Mouse (Mus musculus): ENCODE measurements around the gene H2-Q2. TPM values are rescaled to one million over a fixed set of nuclear protein-coding genes. Genes with fewer than 3 reads are reported as not detected.
"Not testable (repeated sequence)": the region's sequence is repeated elsewhere in the genome, so short reads cannot be mapped to it uniquely, and the experiment has no call there.

Gene H2-Q2
- polyA plus RNA-seq, 1 experiment from 2014 or later, result 0.35 TPM

DNA sequence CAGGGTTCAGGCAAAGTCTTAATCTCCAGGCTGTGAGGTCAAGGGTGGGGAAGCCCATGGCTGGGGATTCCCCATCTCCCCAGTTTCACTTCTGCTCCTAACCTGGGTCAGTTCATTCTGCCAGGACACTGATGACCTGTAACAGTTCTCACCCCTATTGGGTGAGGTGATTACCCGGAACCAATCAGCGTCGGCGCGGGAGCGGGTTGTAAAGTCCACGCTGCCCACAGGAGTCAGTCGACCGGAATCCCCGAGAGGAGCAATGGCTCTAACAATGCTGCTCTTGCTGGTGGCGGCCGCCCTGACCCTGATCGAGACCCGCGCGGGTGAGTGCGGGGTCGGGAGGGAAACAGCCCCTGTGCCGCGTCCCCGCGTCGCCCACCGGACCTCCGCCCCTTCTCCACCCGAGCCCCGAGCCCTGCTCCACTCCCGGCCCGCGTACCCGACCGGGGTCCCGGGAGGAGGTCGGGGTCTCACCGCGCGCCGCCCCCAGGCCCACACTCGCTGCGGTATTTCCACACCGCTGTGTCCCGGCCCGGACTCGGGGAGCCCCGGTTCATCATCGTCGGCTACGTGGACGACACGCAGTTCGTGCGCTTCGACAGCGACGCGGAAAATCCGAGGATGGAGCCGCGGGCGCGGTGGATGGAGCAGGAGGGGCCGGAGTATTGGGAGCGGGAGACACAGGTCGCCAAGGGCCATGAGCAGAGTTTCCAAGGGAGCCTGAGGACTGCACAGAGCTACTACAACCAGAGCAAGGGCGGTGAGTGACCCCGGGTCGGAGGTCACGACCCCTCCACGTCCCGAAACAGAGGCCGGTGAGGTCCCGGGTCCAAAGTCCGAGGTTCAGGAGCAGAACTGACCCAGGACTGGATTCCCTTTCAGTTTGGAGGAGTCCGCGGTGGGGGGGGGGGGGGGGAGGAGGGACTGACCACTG, 52.1 kb downstream of the H2-Q2 start:
- not testable (repeated sequence) for H3K27ac ChIP-seq; H3K9me3 ChIP-seq; DNase-seq (ENCODE audit: extremely low spot score, low spot score); H3K4me1 ChIP-seq; H3K36me3 ChIP-seq (replicated peaks)
- H3K27me3 ChIP-seq (ENCODE audit: poor library complexity, severe bottlenecking), result peaks cover 31% of the 10 kb centered on the region
- 1% methylated on average over 55 of the region's 75 CpGs for WGBS
- peak overlapping the region; percentile 45 for H3K4me3 ChIP-seq

Other genes with a start within 250 kb of the H2-Q2 start
- not detected in 2 replicates for gene Ly6g5c, start 234.0 kb upstream of the H2-Q2 start, polyA plus RNA-seq (2016; fragmentation: Nextera tagmentation; extraction: Ambion mirVana)
- gene Ly6g5b, start 226.8 kb upstream of the H2-Q2 start, polyA plus RNA-seq (2016; fragmentation: Nextera tagmentation; extraction: Ambion mirVana), result 1.2 and 1.4 TPM in 2 replicates
- gene Gpank1, start 220.8 kb upstream of the H2-Q2 start, polyA plus RNA-seq (2016; fragmentation: Nextera tagmentation; extraction: Ambion mirVana), result 33.9 and 42.2 TPM in 2 replicates
- gene Csnk2b, start 220.2 kb upstream of the H2-Q2 start, polyA plus RNA-seq (2016; fragmentation: Nextera tagmentation; extraction: Ambion mirVana), result 290 and 303 TPM in 2 replicates
- 7.8 and 10.6 TPM in 2 replicates for gene D17H6S53E, start 215.9 kb upstream of the H2-Q2 start, polyA plus RNA-seq (2016; fragmentation: Nextera tagmentation; extraction: Ambion mirVana)
- 0.74 and 0.97 TPM in 2 replicates for gene Apom, start 210.2 kb upstream of the H2-Q2 start, polyA plus RNA-seq (2016; fragmentation: Nextera tagmentation; extraction: Ambion mirVana)
- 65.9 and 69.0 TPM in 2 replicates for gene Bag6, start 207.1 kb upstream of the H2-Q2 start, polyA plus RNA-seq (2016; fragmentation: Nextera tagmentation; extraction: Ambion mirVana)
- gene Prrc2a, start 177.3 kb upstream of the H2-Q2 start, polyA plus RNA-seq (2016; fragmentation: Nextera tagmentation; extraction: Ambion mirVana), result 195 and 200 TPM in 2 replicates
- gene Aif1, start 166.2 kb upstream of the H2-Q2 start, polyA plus RNA-seq (2016; fragmentation: Nextera tagmentation; extraction: Ambion mirVana), result 3.3 and 3.9 TPM in 2 replicates
- 3.3 and 4.7 TPM in 2 replicates for gene Lst1, start 153.8 kb upstream of the H2-Q2 start, polyA plus RNA-seq (2016; fragmentation: Nextera tagmentation; extraction: Ambion mirVana)
- gene Ltb, start 147.8 kb upstream of the H2-Q2 start, polyA plus RNA-seq (2016; fragmentation: Nextera tagmentation; extraction: Ambion mirVana), result 0.16 and 0.32 TPM in 2 replicates
- gene Tnf, start 140.2 kb upstream of the H2-Q2 start, polyA plus RNA-seq (2016; fragmentation: Nextera tagmentation; extraction: Ambion mirVana), result 0.10 TPM in 1 of 2 replicates, not detected in the other
- not detected in 2 replicates for gene Lta, start 136.9 kb upstream of the H2-Q2 start, polyA plus RNA-seq (2016; fragmentation: Nextera tagmentation; extraction: Ambion mirVana)
- gene Gm16181, start 121.4 kb upstream of the H2-Q2 start, polyA plus RNA-seq (2016; fragmentation: Nextera tagmentation; extraction: Ambion mirVana), result 0.53 TPM in 1 of 2 replicates, not detected in the other
- 7.0 and 7.7 TPM in 2 replicates for gene Atp6v1g2, start 108.6 kb upstream of the H2-Q2 start, polyA plus RNA-seq (2016; fragmentation: Nextera tagmentation; extraction: Ambion mirVana)
- gene Nfkbil1, start 106.5 kb upstream of the H2-Q2 start, polyA plus RNA-seq (2016; fragmentation: Nextera tagmentation; extraction: Ambion mirVana), result 10.0 and 11.5 TPM in 2 replicates
- 757 and 759 TPM in 2 replicates for gene Ddx39b, start 100.5 kb upstream of the H2-Q2 start, polyA plus RNA-seq (2016; fragmentation: Nextera tagmentation; extraction: Ambion mirVana)
- 57.8 and 58.6 TPM in 2 replicates for gene H2-D1, start 79.5 kb upstream of the H2-Q2 start, polyA plus RNA-seq (2016; fragmentation: Nextera tagmentation; extraction: Ambion mirVana)
- gene H2-Q1, start 21.8 kb upstream of the H2-Q2 start, polyA plus RNA-seq (2016; fragmentation: Nextera tagmentation; extraction: Ambion mirVana), result not detected in 2 replicates
- 3.0 and 3.1 TPM in 2 replicates for gene H2-Q4, start 37.4 kb downstream of the H2-Q2 start, polyA plus RNA-seq (2016; fragmentation: Nextera tagmentation; extraction: Ambion mirVana)
- gene H2-Q6, start 82.6 kb downstream of the H2-Q2 start, polyA plus RNA-seq (2016; fragmentation: Nextera tagmentation; extraction: Ambion mirVana), result 2.1 and 2.5 TPM in 2 replicates
- 18.5 and 19.8 TPM in 2 replicates for gene H2-Q7, start 96.9 kb downstream of the H2-Q2 start, polyA plus RNA-seq (2016; fragmentation: Nextera tagmentation; extraction: Ambion mirVana)
- gene H2-Q10, start 127.8 kb downstream of the H2-Q2 start, polyA plus RNA-seq (2016; fragmentation: Nextera tagmentation; extraction: Ambion mirVana), result 0.36 and 0.37 TPM in 2 replicates
- gene Pou5f1, start 163.8 kb downstream of the H2-Q2 start, polyA plus RNA-seq (2016; fragmentation: Nextera tagmentation; extraction: Ambion mirVana), result 0.12 TPM in 1 of 2 replicates, not detected in the other
- 52.2 and 57.1 TPM in 2 replicates for gene Tcf19, start 174.6 kb downstream of the H2-Q2 start, polyA plus RNA-seq (2016; fragmentation: Nextera tagmentation; extraction: Ambion mirVana)
- gene Cchcr1, start 174.9 kb downstream of the H2-Q2 start, polyA plus RNA-seq (2016; fragmentation: Nextera tagmentation; extraction: Ambion mirVana), result 21.6 and 26.1 TPM in 2 replicates
- 2.2 and 2.6 TPM in 2 replicates for gene Psors1c2, start 191.0 kb downstream of the H2-Q2 start, polyA plus RNA-seq (2016; fragmentation: Nextera tagmentation; extraction: Ambion mirVana)
- gene Cdsn, start 209.9 kb downstream of the H2-Q2 start, polyA plus RNA-seq (2016; fragmentation: Nextera tagmentation; extraction: Ambion mirVana), result not detected in 2 replicates
- not detected in 2 replicates for gene 2300002M23Rik, start 225.2 kb downstream of the H2-Q2 start, polyA plus RNA-seq (2016; fragmentation: Nextera tagmentation; extraction: Ambion mirVana)

All from forebrain, embryonic 10.5 days (tissue).